Mouse (Mus musculus) right cerebral cortex, postnatal 10 days (tissue): ENCODE measurements at regions not wholly inside any gene's neighbourhood (a gene's known extent, or its start where the extent isn't known, plus 50 kb on each side); places are given as distances from the start of the nearest gene placed in this dataset.

ENCODE experiments used
- DNase-seq, 2 experiments: peaks; one replicate each; pipeline ENCODE4 v3.0.0; 2021; ENCODE audit warnings: low spot score in 2 of 2

DNA sequence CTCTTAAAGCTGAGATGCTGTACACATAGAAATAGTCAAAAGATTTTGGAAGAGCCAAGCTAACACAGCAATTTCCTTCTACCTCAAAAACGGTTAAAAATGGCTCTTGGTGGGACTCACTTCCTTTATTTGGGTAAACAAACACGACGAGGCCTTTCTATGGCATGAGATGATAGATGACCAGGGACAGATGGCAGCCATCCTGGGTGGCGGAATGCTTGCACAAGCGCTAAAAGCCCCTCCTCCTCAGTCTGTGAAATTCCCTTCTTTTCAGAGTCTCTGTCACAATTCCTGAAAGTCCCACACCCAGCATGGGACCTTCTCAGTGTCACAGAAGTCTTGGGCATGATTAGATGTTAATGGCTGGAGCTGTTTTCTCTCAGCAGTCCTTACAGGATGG lies 59.3 kb upstream of the Ado start:
- no peak for DNase-seq

DNA sequence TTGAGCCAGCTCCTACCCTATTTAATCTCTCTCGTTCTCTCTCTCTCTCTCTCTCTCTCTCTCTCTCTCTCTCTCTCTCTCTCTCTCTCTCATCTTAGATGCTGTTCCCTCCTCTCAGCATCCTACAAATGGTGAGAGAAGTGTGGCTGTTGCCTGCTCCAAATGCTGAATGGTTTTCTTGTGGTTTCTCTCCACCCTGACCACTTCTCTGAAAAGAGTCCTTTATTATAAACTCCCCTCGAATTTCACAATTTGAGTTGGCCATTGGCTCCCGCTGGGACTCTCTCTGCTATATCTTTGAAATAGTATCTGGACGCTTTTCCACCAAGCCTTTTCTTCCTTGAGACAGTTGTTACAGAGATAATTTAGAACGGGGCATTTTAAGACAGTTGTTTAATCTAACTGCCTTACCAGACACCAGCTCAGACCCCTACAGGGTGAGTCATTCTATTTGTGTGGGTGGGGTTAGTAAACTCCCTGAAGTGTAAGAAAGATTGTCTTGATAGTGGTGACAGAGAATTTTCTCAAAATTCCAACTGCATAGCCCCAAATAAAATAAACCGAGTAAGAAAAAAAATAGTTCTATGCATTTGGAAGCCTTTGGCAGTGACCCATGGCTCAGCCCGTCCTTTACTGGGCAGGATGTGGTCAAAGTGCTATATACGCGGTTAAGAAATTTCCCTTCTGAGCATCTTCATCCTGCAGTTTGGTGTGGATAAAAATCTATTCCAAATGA lies 58.7 kb upstream of the Ado start:
- no peak for DNase-seq

DNA sequence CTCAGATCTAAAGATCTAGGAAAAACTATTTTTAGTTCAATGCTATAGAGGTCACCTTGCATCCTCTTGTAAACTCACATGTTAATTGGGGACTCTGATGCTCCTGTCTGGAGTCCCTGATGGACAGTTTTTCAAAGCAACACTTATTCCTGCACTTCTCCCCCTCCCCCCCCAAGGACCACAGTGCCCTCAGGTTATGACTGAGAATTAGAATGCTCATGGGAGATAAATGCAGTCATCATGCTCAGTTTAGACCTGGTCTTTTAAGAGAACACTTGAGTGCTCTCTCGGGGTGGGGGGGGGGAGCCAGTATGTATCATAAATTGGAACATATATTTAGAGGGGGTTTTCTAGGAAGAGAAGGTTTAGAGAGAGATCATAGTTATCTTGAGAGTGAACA lies 58.0 kb upstream of the Ado start:
- no peak for DNase-seq

DNA sequence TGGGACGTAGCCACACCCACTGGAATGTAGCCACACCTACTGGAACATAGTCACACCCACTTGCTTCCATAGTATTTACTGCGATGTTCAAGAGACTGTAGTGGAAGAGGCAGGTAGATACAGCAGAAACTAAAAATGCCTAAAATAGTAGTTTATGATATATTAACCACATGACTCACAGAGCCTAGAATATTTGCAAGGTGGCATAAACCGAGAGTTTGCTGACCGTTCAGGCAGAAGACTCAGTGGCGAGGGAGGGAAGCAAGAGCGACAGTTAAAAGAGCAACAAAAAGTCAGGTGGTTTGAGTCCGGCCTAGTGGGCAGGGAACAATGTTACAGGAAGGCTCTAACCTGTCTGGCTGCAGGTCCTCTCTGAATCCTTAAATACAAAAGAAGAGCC lies 50.6 kb upstream of the Ado start:
- no peak for DNase-seq

DNA sequence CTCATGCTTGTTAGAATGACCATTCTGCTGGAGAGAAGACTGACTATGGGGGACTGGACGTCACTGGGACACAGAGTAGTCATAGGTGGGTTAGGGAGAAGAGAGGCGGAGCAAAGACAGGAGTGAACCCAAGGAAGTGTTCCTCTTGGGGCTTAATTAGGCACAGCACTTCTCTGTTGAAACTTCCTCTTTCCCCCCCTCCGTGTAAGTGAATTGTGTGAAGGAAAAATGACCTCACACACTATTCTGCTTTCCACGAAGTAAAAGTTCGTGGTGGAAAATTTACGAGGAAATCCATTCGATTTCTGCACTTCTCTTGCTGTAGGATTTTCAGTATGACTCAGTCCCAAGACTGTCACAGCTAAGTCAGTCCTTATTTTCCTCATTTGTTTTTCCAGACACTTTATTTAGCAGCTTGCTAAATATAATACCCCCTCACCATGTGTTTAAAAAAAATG lies 49.9 kb upstream of the Ado start:
- DNase-seq, result no peak
